Mouse (Mus musculus) skeletal muscle tissue, postnatal 0 days (tissue): ENCODE measurements around the gene Snx25. TPM values are rescaled to one million over a fixed set of nuclear protein-coding genes. Genes with fewer than 3 reads are reported as not detected.

Experiments used
- polyA plus RNA-seq: library from polyadenylated mRNA; unstranded; fragments of >200 nt; fragmentation: Nextera tagmentation; extraction: Ambion mirVana; gene quantifications from 2 replicates; pipeline ENCODE4 v1.2.1, GENCODE M21; 2015

Snx25 gene
- polyA plus RNA-seq = 3.4 TPM in 2 replicates

GRCm38 (mm10) chr8:46152064-46153031, at the start of gene Snx25:
TSS of gene Snx25 (minus strand) at chr8:46152159.

GRCm38 (mm10) chr8:46151202-46152062, 527 bp downstream of the Snx25 start, which contains the start of gene Cfap97:
TSS of gene Cfap97 (plus strand) at chr8:46151771.

GRCm38 (mm10) chr8:46005596-46005995, 146.4 kb downstream of the Snx25 start, which contains the start of gene Ankrd37:
TSS of gene Ankrd37 (minus strand) at chr8:46005707.

GRCm38 (mm10) chr8:45999138-45999783, 152.7 kb downstream of the Snx25 start, which contains the start of gene Lrp2bp:
TSS of gene Lrp2bp (plus strand) at chr8:45999303.

Other genes with a start within 250 kb of the Snx25 start
- gene Ccdc110, start 217.5 kb downstream of the Snx25 start, polyA plus RNA-seq = not detected in 2 replicates
- 1.2 and 2.1 TPM in 2 replicates for gene 1700029J07Rik, start 176.9 kb downstream of the Snx25 start, polyA plus RNA-seq
- gene Ufsp2, start 176.6 kb downstream of the Snx25 start, polyA plus RNA-seq = 55.8 and 56.1 TPM in 2 replicates
- gene Lrp2bp, start 152.9 kb downstream of the Snx25 start, polyA plus RNA-seq = 0.69 and 0.80 TPM in 2 replicates
- gene Ankrd37, start 146.5 kb downstream of the Snx25 start, polyA plus RNA-seq = 4.7 and 7.4 TPM in 2 replicates
- gene Cfap97, start 388 bp downstream of the Snx25 start, polyA plus RNA-seq = 17.2 and 19.2 TPM in 2 replicates
- 2,767 and 3,278 TPM in 2 replicates for gene Slc25a4, start 59.1 kb upstream of the Snx25 start, polyA plus RNA-seq
- not detected in 2 replicates for gene Helt, start 142.5 kb upstream of the Snx25 start, polyA plus RNA-seq